Mouse (Mus musculus) thymus, adult 2 months (tissue): ENCODE data around the gene Olfr173. TPM values are rescaled to one million over a fixed set of nuclear protein-coding genes. Genes with fewer than 3 reads are reported as not detected.

Experiments used
- DNase-seq: peaks from one replicate; pipeline ENCODE4 v3.0.0; 2021
- H3K27ac ChIP-seq: fragments of 200-500 bp; 2 replicates; pipeline ENCODE4 v1.5.1; 2012; ENCODE audit warnings: low read length, control low read depth; ENCODE audit not compliant: control insufficient read depth, insufficient read depth
- H3K27me3 ChIP-seq: fragments of 200-500 bp; 2 replicates; pipeline ENCODE4 v1.6.1; 2012; ENCODE audit warnings: mild to moderate bottlenecking, low read length, moderate library complexity, mixed read lengths; ENCODE audit not compliant: control insufficient read depth, insufficient read depth
- H3K36me3 ChIP-seq: fragments of 200-500 bp; 2 replicates; pipeline ENCODE4 v1.6.1; 2012; ENCODE audit warnings: mild to moderate bottlenecking, low read length, moderate library complexity; ENCODE audit not compliant: control insufficient read depth, insufficient read depth
- H3K4me1 ChIP-seq: fragments of 200-500 bp; replicated peaks from 2 replicates; pipeline ENCODE4 v1.6.1; 2012; ENCODE audit warnings: low read length; ENCODE audit not compliant: control insufficient read depth, insufficient read depth
- H3K4me3 ChIP-seq: fragments of 200-500 bp; 2 replicates; pipeline ENCODE4 v1.5.1; 2012; ENCODE audit warnings: mild to moderate bottlenecking, low read length, control low read depth, moderate library complexity; ENCODE audit not compliant: control insufficient read depth, insufficient read depth
- CTCF ChIP-seq: fragments of 200-500 bp; IDR thresholded peaks from 2 replicates; pipeline ENCODE4 v1.5.1; 2012; ENCODE audit warnings: mild to moderate bottlenecking, control low read depth, low read length, moderate library complexity, borderline replicate concordance; ENCODE audit not compliant: control insufficient read depth, poor library complexity, insufficient read depth; ENCODE audit errors: extremely low read depth
- POLR2A ChIP-seq: fragments of 200-500 bp; IDR thresholded peaks from 2 replicates; pipeline ENCODE4 v1.6.1; 2012; ENCODE audit warnings: mild to moderate bottlenecking, low read length, control low read depth, moderate library complexity; ENCODE audit not compliant: control insufficient read depth, poor library complexity, insufficient read depth; ENCODE audit errors: extremely low read depth
- WGBS: fragments of 180-500 bp; shearing (Covaris S2); methylation state at CpG from one replicate; pipeline ENCODE4 v1.1.7; 2018; 5-methylcytosine and 5-hydroxymethylcytosine counted together
- polyA plus RNA-seq: library from polyadenylated mRNA; depleted of rRNA; stranded (reverse); fragments of >200 nt; gene quantifications from 2 replicates; pipeline ENCODE4 v1.2.3, GENCODE M21; 2012; rRNA removed

The Olfr173 gene
- polyA plus RNA-seq = not detected in 2 replicates

GRCm38 (mm10) chr16:58800168-58800567, at the start of gene Olfr173:
TSS of gene Olfr173 (minus strand) at chr16:58800268.
- TF ChIP-seq POLR2A (no peak), CTCF (no peak)
- no peak within 1 kb of the TSS for H3K4me3 ChIP-seq
- no peaks in the 10 kb centered on the region for H3K4me1 ChIP-seq
- no peaks in the 10 kb centered on the region for H3K27me3 ChIP-seq
- no peaks in the 10 kb centered on the region for H3K36me3 ChIP-seq
- 78% methylated on average over 2 of the region's 2 CpGs for WGBS
- DNase-seq = no peak
- no peak within 1 kb of the TSS for H3K27ac ChIP-seq

GRCm38 (mm10) chr16:58826732-58827319, 26.8 kb upstream of the Olfr173 start, which contains the start of gene Olfr175-ps1:
TSS of gene Olfr175-ps1 (minus strand) at chr16:58826782.
- 84% methylated on average over 1 of the region's 1 CpGs for WGBS
- no peaks in the 10 kb centered on the region for H3K4me1 ChIP-seq

GRCm38 (mm10) chr16:58763076-58763475, 37.0 kb downstream of the Olfr173 start, which contains the start of gene Olfr172:
TSS of gene Olfr172 (minus strand) at chr16:58763176.
- DNase-seq = no peak
- 88% methylated on average over 1 of the region's 1 CpGs for WGBS
- TF ChIP-seq POLR2A (no peak), CTCF (no peak)
- no peaks in the 10 kb centered on the region for H3K27me3 ChIP-seq
- no peaks in the 10 kb centered on the region for H3K4me1 ChIP-seq
- H3K4me3 ChIP-seq = no peak within 1 kb of the TSS
- H3K27ac ChIP-seq = no peak within 1 kb of the TSS
- H3K36me3 ChIP-seq = no peaks in the 10 kb centered on the region

More at GRCm38 (mm10) chr16:58826732-58827319, 26.8 kb upstream of the Olfr173 start, which contains the start of gene Olfr175-ps1:
- Histone ChIP-seq H3K4me3 (no peak within 1 kb of the TSS), H3K27ac (no peak within 1 kb of the TSS), H3K36me3 (no peaks in the 10 kb centered on the region), H3K27me3 (no peaks in the 10 kb centered on the region)
- DNase-seq = no peak
- TF ChIP-seq CTCF (no peak), POLR2A (no peak)

GRCm38 (mm10) chr16:58756191-58756590, 43.9 kb downstream of the Olfr173 start:
- no peak for TF ChIP-seq POLR2A
- TF ChIP-seq CTCF = no peak
- Histone ChIP-seq H3K27me3 (no peaks in the 10 kb centered on the region), H3K4me3 (no peak overlapping the region), H3K36me3 (no peaks in the 10 kb centered on the region), H3K27ac (no peak overlapping the region), H3K4me1 (no peaks in the 10 kb centered on the region)
- no peak for DNase-seq

- WGBS = 36% methylated on average over 1 of the region's 1 CpGs
- no peak for TF ChIP-seq CTCF
- no peak for TF ChIP-seq POLR2A
- no peaks in the 10 kb centered on the region for H3K36me3 ChIP-seq
- DNase-seq = no peak
- H3K27ac ChIP-seq = no peak overlapping the region
- H3K4me3 ChIP-seq = no peak overlapping the region
- H3K27me3 ChIP-seq = no peaks in the 10 kb centered on the region
- H3K4me1 ChIP-seq = no peaks in the 10 kb centered on the region
These were observed 48.8 kb downstream of the Olfr173 start for GRCm38 (mm10) chr16:58751314-58751713.

- Histone ChIP-seq H3K27me3 (no peaks in the 10 kb centered on the region), H3K36me3 (no peaks in the 10 kb centered on the region), H3K27ac (no peak overlapping the region), H3K4me1 (no peaks in the 10 kb centered on the region), H3K4me3 (no peak overlapping the region)
- no peak for DNase-seq
- TF ChIP-seq CTCF (no peak), POLR2A (no peak)
- 83% methylated on average over 4 of the region's 4 CpGs for WGBS
These were observed 53.4 kb downstream of the Olfr173 start for GRCm38 (mm10) chr16:58746715-58747114.

Other genes starting within 250 kb of the Olfr173 start
- gene Gm813, start 183.3 kb downstream of the Olfr173 start, polyA plus RNA-seq = not detected in 2 replicates
- gene E330017A01Rik, start 161.5 kb downstream of the Olfr173 start, polyA plus RNA-seq = not detected in 2 replicates
- 14.1 and 16.9 TPM in 2 replicates for gene Cpox, start 130.0 kb downstream of the Olfr173 start, polyA plus RNA-seq
- 0.17 and 0.24 TPM in 2 replicates for gene Gpr15, start 81.2 kb downstream of the Olfr173 start, polyA plus RNA-seq
- 47.4 and 51.4 TPM in 2 replicates for gene Cldnd1, start 72.4 kb downstream of the Olfr173 start, polyA plus RNA-seq
- not detected in 2 replicates for gene Olfr172, start 37.1 kb downstream of the Olfr173 start, polyA plus RNA-seq
- 0.18 and 0.19 TPM in 2 replicates for gene Olfr175-ps1, start 26.5 kb upstream of the Olfr173 start, polyA plus RNA-seq
- gene Olfr177, start 74.5 kb upstream of the Olfr173 start, polyA plus RNA-seq = not detected in 2 replicates
- not detected in 2 replicates for gene Olfr178, start 91.8 kb upstream of the Olfr173 start, polyA plus RNA-seq
- gene Olfr181, start 128.5 kb upstream of the Olfr173 start, polyA plus RNA-seq = not detected in 2 replicates
- gene Olfr180, start 129.1 kb upstream of the Olfr173 start, polyA plus RNA-seq = not detected in 2 replicates
- not detected in 2 replicates for gene Olfr183, start 195.1 kb upstream of the Olfr173 start, polyA plus RNA-seq
- gene Olfr186, start 230.0 kb upstream of the Olfr173 start, polyA plus RNA-seq = not detected in 2 replicates
- not detected in 2 replicates for gene Olfr187, start 239.5 kb upstream of the Olfr173 start, polyA plus RNA-seq